Mouse (Mus musculus) stomach, postnatal 0 days (tissue): Measurements from ENCODE around the gene Zmym1. TPM values are rescaled to one million over a fixed set of nuclear protein-coding genes. Genes with fewer than 3 reads are reported as not detected.
"Not testable (repeated sequence)": the region's sequence is repeated elsewhere in the genome, so short reads cannot be mapped to it uniquely, and the experiment has no call there.

ENCODE experiments used
- ATAC-seq: fragments of 200-750 bp; cut with Nextera tagmentation; 2 replicates; pipeline ENCODE4 v1.8.0; 2017; ENCODE audit not compliant: low FRiP score, low TSS enrichment
- DNase-seq: peaks from one replicate; pipeline ENCODE4 v3.0.0-alpha.2; 2016; ENCODE audit warnings: low spot score
- H3K27ac ChIP-seq: fragments of 300-500 bp; sonication (generic); replicated peaks from 2 replicates; pipeline ENCODE4 v1.5.1; 2014; ENCODE audit warnings: mild to moderate bottlenecking, control low read depth
- H3K27me3 ChIP-seq: fragments of 300-500 bp; sonication (generic); 2 replicates; pipeline ENCODE4 v1.6.1; 2014; ENCODE audit warnings: low read length; ENCODE audit not compliant: control insufficient read depth, insufficient read depth
- H3K36me3 ChIP-seq: fragments of 300-500 bp; sonication (generic); 2 replicates; pipeline ENCODE4 v1.6.1; 2014; ENCODE audit warnings: low read length, mixed read lengths; ENCODE audit not compliant: control insufficient read depth, insufficient read depth
- H3K4me1 ChIP-seq: fragments of 300-500 bp; sonication (generic); replicated peaks from 2 replicates; pipeline ENCODE4 v1.6.1; 2014; ENCODE audit warnings: antibody characterized with exemption; ENCODE audit not compliant: control insufficient read depth, insufficient read depth
- H3K4me2 ChIP-seq: fragments of 300-500 bp; sonication (generic); replicated peaks from 2 replicates; pipeline ENCODE4 v1.6.1; 2014; ENCODE audit warnings: low read depth, mild to moderate bottlenecking, control low read depth, moderate library complexity
- H3K4me3 ChIP-seq: fragments of 300-500 bp; sonication (generic); 2 replicates; pipeline ENCODE4 v1.5.1; 2014; ENCODE audit warnings: low read depth, low read length, control low read depth
- H3K9ac ChIP-seq: fragments of 300-500 bp; sonication (generic); 2 replicates; pipeline ENCODE4 v1.6.1; 2014; ENCODE audit warnings: mild to moderate bottlenecking, low read length, control low read depth, mixed read lengths
- H3K9me3 ChIP-seq: fragments of 300-500 bp; sonication (generic); 2 replicates; pipeline ENCODE4 v1.6.1; 2016; ENCODE audit warnings: low read length; ENCODE audit not compliant: control insufficient read depth
- CTCF ChIP-seq: IDR thresholded peaks from 2 replicates; pipeline ENCODE4 v1.5.1; 2016; ENCODE audit warnings: antibody characterized with exemption, low read depth, mild to moderate bottlenecking, moderate library complexity
- EP300 ChIP-seq: optimal IDR thresholded peaks from 2 replicates; pipeline ENCODE3; 2016; ENCODE audit warnings: antibody characterized with exemption
- WGBS: fragments of 180-500 bp; shearing (Covaris S2); extraction: QIAGEN DNeasy Blood & Tissue Kit; methylation state at CpG from one replicate; pipeline ENCODE4 v1.1.7; 2014; 5-methylcytosine and 5-hydroxymethylcytosine counted together
- polyA plus RNA-seq: library from polyadenylated mRNA; unstranded; fragments of >200 nt; fragmentation: Nextera tagmentation; extraction: Ambion mirVana; gene quantifications from 2 replicates; pipeline ENCODE4 v1.2.1, GENCODE M21; 2015

The Zmym1 gene
- polyA plus RNA-seq = 4.8 and 5.3 TPM in 2 replicates

DNA sequence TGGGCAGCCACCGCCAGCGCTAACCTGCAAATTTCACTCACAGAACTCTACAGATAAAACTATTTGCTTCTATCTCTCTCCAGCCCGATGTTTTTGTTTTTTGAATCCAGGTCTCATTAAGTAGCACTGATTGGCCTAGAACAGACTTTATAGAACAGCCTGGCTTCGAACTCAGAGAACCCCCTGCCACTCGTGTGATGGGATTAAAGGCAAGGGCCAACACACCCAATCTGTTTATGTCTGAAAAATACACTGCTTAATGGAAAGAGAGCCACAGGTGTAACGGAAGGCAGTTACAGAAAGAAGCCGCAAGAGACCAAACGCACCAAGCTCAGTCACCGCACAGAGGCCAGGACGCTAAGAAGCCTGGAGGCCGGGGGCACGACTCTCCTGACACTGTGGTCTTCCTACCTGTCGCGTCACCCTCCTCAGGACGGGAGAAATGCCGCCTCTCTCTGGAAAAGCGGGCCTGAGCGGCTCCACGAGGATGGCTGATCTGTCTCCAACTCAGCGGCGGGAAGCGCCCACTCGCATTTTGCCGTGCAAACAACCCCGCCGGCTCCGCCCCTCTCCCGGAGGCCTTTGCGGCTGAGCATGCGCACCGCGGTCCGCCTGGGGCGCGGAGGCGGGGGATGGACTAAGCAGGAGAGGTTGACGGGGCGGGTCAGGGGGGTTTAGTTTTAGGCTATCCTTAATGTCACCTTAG is at the start of gene Zmym1:
Zmym1 (minus strand) TSS at position 568 of the 706 bp plus-strand sequence.
- DNase-seq (peak; percentile 92), ATAC-seq (peak; percentile 93)
- 0 out of 2 replicates have a peak, but pooled peaks cover 2% of the 10 kb centered on the region for H3K4me1 ChIP-seq
- WGBS = under 1% methylated on average over 38 of the region's 38 CpGs
- TF ChIP-seq CTCF (no peak), EP300 (no peak)
- H3K4me3 ChIP-seq = peak within 1 kb of the TSS; percentile 69
- H3K9ac ChIP-seq = peak within 1 kb of the TSS; percentile 79
- no peaks in the 10 kb centered on the region for H3K36me3 ChIP-seq
- no peaks in the 10 kb centered on the region for H3K27me3 ChIP-seq
- H3K9me3 ChIP-seq = no peaks in the 10 kb centered on the region
- H3K4me2 ChIP-seq = peak within 1 kb of the TSS; percentile 73
- no peak within 1 kb of the TSS for H3K27ac ChIP-seq

GRCm38 (mm10) chr4:127110570-127110969 is 49.6 kb upstream of the Zmym1 start:
- Histone ChIP-seq H3K4me1 (no peaks in the 10 kb centered on the region), H3K4me2 (no peak overlapping the region), H3K27ac (no peak overlapping the region), H3K9me3 (no peaks in the 10 kb centered on the region), H3K4me3 (no peak overlapping the region), H3K27me3 (no peaks in the 10 kb centered on the region), H3K9ac (no peak overlapping the region), H3K36me3 (no peaks in the 10 kb centered on the region)
- no peak for DNase-seq
- ATAC-seq = no peak
- 74% methylated on average over 4 of the region's 4 CpGs for WGBS
- TF ChIP-seq CTCF (no peak), EP300 (no peak)

DNA sequence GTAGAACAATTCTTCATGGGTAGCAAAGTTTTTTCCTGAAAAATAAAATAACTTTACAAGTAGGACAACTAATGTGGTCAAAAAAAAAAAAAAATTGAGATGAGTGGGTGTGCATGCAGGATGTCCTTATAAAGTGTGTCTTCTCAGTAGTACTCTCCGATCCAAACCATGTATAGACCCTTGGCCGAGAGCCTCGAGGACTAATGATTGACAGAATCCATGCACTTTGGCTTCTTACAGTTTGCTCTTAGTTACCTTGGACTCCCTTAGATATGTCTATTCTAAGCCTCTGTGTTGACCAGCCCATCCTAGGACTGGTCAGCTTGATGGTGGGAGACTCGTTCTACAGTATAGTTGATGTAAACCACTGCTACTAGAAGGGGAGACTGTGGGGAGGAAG is 46.6 kb upstream of the Zmym1 start:
- Histone ChIP-seq H3K27me3 (no peaks in the 10 kb centered on the region), H3K27ac (no peak overlapping the region), H3K4me3 (no peak overlapping the region), H3K4me2 (no peak overlapping the region), H3K9ac (no peak overlapping the region), H3K36me3 (no peaks in the 10 kb centered on the region), H3K9me3 (no peaks in the 10 kb centered on the region), H3K4me1 (no peaks in the 10 kb centered on the region)
- ATAC-seq (no peak), DNase-seq (no peak)
- WGBS = 96% methylated on average over 4 of the region's 4 CpGs
- TF ChIP-seq EP300 (no peak), CTCF (no peak)

DNA sequence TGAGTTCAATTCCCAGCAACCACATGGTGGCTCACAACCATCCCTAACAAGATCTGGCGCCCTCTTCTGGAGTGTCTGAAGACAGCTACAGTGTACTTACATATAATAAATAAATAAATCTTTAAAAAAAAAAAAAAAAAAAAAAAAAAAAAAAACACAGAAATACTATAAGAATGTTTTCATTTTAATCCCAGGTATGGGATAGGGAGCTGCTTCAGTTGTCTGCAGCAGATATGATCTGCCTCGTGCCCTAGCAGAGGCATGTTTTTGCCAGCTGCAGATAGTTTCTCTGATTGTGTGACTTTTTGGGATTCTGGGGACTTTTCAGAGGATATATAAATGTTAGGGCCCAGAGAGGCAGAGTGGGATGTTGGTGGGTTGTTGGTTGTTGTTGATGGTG is 38.6 kb upstream of the Zmym1 start:
- not testable (repeated sequence) for H3K27ac ChIP-seq, H3K4me3 ChIP-seq, H3K9me3 ChIP-seq, H3K27me3 ChIP-seq, H3K36me3 ChIP-seq, DNase-seq, H3K9ac ChIP-seq, H3K4me1 ChIP-seq, H3K4me2 ChIP-seq, ATAC-seq
- 90% methylated on average over 1 of the region's 2 CpGs for whole genome bisulfite sequencing

DNA sequence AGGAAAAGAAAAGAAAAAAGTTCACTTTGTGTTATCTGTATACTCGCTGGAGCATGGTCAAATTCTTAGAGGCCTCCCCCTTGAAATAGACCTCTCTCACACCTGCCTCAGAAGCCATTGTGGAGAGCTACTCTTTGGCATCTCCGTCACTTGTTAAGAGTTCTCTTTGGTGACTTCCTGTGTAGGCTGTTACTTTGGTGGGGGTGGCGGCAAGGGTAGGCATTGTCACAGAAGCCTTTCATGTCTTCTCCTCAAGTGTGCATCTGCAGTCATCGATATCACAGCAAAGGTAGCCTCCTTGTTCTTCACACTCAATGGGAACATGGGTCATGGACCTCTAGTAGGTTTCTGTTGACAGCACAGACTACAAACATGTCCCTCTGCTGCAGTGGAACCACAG is 34.1 kb upstream of the Zmym1 start:
- Histone ChIP-seq H3K4me2 (no peak overlapping the region), H3K4me1 (no peaks in the 10 kb centered on the region), H3K4me3 (no peak overlapping the region), H3K9ac (no peak overlapping the region), H3K36me3 (no peaks in the 10 kb centered on the region), H3K27ac (no peak overlapping the region), H3K27me3 (no peaks in the 10 kb centered on the region), H3K9me3 (no peaks in the 10 kb centered on the region)
- 91% methylated on average over 4 of the region's 4 CpGs for WGBS
- DNase-seq (no peak), ATAC-seq (no peak)
- no peak for TF ChIP-seq CTCF
- no peak for TF ChIP-seq EP300

DNA sequence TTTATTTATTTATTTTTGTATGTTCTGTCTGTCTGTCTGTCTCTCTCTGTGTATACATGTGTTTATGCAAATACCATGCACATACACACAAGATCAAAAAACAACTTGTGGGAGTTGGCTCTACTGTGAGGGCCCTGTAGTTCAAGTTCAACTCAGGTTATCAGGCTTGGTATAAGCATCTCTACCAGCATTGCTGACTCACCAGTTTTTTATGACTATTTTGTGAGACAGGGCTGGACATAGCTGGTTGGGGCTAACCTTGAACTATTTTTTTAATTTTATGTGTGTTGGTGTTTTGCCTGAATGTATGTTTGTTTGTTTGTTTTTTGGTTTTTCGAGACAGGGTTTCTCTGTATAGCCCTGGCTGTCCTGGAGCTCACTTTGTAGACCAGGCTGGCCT is 30.2 kb upstream of the Zmym1 start:
- H3K27ac ChIP-seq = no peak overlapping the region
- H3K36me3 ChIP-seq = peaks cover 4% of the 10 kb centered on the region; the same call in 1 of the 2 replicates
- WGBS = 96% methylated on average over 1 of the region's 1 CpGs
- H3K9ac ChIP-seq = no peak overlapping the region
- no peak for ATAC-seq
- H3K4me1 ChIP-seq = no peaks in the 10 kb centered on the region
- no peak for TF ChIP-seq CTCF
- TF ChIP-seq EP300 = no peak
- no peak overlapping the region for H3K4me3 ChIP-seq
- no peaks in the 10 kb centered on the region for H3K27me3 ChIP-seq
- no peaks in the 10 kb centered on the region for H3K9me3 ChIP-seq
- no peak for DNase-seq
- H3K4me2 ChIP-seq = no peak overlapping the region
